Mouse (Mus musculus) neural tube, embryonic 12.5 days (tissue): Measurements from ENCODE around the gene Nav2. TPM values are rescaled to one million over a fixed set of nuclear protein-coding genes. Genes with fewer than 3 reads are reported as not detected.
A peak's percentile ranks its signal among the peaks of the same experiment; 100 is the strongest.

ENCODE experiments used
- ATAC-seq: fragments of 200-750 bp; cut with Nextera tagmentation; 2 replicates; pipeline ENCODE4 v1.8.0; 2017; ENCODE audit warnings: low read depth, mild to moderate bottlenecking, moderate TSS enrichment, moderate library complexity; ENCODE audit not compliant: low FRiP score
- H3K27ac ChIP-seq: fragments of 300-500 bp; sonication (generic); 2 replicates; pipeline ENCODE4 v1.5.1; 2016
- H3K27me3 ChIP-seq: fragments of 300-500 bp; sonication (generic); replicated peaks from 2 replicates; pipeline ENCODE4 v1.6.1; 2016; ENCODE audit warnings: mild to moderate bottlenecking
- H3K36me3 ChIP-seq: fragments of 300-500 bp; sonication (generic); 2 replicates; pipeline ENCODE4 v1.6.1; 2016; ENCODE audit warnings: mild to moderate bottlenecking
- H3K4me1 ChIP-seq: fragments of 300-500 bp; sonication (generic); 2 replicates; pipeline ENCODE4 v1.6.1; 2016
- H3K4me2 ChIP-seq: fragments of 300-500 bp; sonication (generic); replicated peaks from 2 replicates; pipeline ENCODE4 v1.6.1; 2016; ENCODE audit warnings: mild to moderate bottlenecking
- H3K4me3 ChIP-seq: fragments of 300-500 bp; sonication (generic); 2 replicates; pipeline ENCODE4 v1.5.1; 2016
- H3K9ac ChIP-seq: fragments of 300-500 bp; sonication (generic); 2 replicates; pipeline ENCODE4 v1.6.1; 2016; ENCODE audit warnings: mild to moderate bottlenecking
- H3K9me3 ChIP-seq: fragments of 300-500 bp; sonication (generic); 2 replicates; pipeline ENCODE4 v1.6.1; 2016; ENCODE audit warnings: mild to moderate bottlenecking
- WGBS: fragments of 180-500 bp; shearing (Covaris S2); methylation state at CpG from one replicate; pipeline ENCODE4 v1.1.7; 2016; 5-methylcytosine and 5-hydroxymethylcytosine counted together
- polyA plus RNA-seq: library from polyadenylated mRNA; unstranded; fragments of >200 nt; fragmentation: Nextera tagmentation; extraction: Ambion mirVana; gene quantifications from 2 replicates; pipeline ENCODE4 v1.2.1, GENCODE M21; 2016

Nav2 gene
- polyA plus RNA-seq, 1 experiment from 2014 or later = 25.2 TPM

DNA sequence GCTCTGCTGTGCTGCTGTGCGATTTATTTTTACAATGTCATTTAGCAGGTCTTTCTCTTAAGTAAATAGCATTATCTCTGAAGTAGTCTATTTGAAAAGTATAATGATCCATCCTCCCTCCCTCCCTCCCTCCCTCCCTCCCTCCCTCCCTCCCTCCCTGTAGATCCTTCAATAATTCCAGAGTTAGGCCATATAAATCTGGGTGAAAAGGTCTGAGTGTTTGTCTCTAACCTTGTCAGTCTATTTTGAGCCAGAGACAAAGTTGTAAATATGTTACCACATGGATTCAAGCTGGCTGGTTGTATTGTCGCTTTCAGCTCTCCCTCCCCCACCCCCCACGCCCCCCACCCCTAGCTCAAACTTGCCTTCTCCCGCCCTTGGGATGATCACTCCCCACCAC lies 619.4 kb downstream of the Nav2 start:
- no peak overlapping the region for H3K27ac ChIP-seq
- no peaks in the 10 kb centered on the region for H3K36me3 ChIP-seq
- H3K9ac ChIP-seq = no peak overlapping the region
- H3K4me3 ChIP-seq = no peak overlapping the region
- ATAC-seq = no peak
- H3K4me1 ChIP-seq = peaks cover 13% of the 10 kb centered on the region
- WGBS = 8% methylated on average over 4 of the region's 4 CpGs
- no peaks in the 10 kb centered on the region for H3K27me3 ChIP-seq
- no peak overlapping the region for H3K4me2 ChIP-seq
- no peaks in the 10 kb centered on the region for H3K9me3 ChIP-seq

DNA sequence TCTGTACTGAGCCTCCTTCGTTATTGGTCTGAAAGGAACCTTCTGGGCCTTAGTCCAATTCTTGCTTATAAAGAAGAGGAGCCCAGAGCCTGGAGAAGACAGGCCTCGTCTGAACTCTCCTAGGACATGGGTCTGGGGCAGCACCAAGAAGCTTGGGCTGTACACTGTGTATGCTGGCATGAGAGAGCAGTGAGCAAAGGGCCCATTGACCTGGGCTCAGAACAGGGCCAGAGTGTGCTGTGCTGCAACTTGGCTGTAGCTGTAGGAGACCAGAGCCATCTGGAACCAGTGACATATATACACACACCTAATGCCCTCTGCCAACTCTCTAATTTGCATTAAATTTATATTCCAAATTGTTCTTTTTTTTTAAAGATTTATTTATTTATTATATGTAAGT lies 621.0 kb downstream of the Nav2 start:
- no peak overlapping the region for H3K4me2 ChIP-seq
- ATAC-seq = no peak
- no peaks in the 10 kb centered on the region for H3K27me3 ChIP-seq
- H3K9ac ChIP-seq = no peak overlapping the region
- no peaks in the 10 kb centered on the region for H3K9me3 ChIP-seq
- peaks cover 4% of the 10 kb centered on the region; the same call in 1 of the 2 replicates for H3K4me1 ChIP-seq
- H3K4me3 ChIP-seq = no peak overlapping the region
- no peaks in the 10 kb centered on the region for H3K36me3 ChIP-seq
- 84% methylated on average over 2 of the region's 2 CpGs for WGBS
- H3K27ac ChIP-seq = no peak overlapping the region

DNA sequence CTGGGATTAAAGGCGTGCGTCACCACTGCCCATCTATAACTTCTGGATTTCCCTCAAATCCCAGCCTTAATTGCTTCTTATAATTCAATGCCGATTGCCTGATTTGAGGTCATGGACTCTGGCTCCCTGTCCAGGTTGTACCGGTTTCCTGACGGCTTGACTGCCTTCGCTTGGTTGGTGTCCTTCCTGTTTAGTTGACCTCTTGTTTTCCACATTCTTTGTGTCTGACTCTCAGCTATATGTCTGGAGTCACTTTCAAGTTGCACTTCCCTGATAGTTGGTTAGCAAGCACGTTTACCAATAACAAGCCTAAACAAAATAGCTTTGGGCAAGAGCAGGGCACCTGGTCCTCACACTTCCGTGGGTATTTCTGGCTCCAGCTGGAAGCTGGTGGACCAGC lies 625.1 kb downstream of the Nav2 start:
- Histone ChIP-seq H3K4me1 (no peaks in the 10 kb centered on the region), H3K4me3 (no peak overlapping the region), H3K36me3 (no peaks in the 10 kb centered on the region), H3K4me2 (no peak overlapping the region), H3K27me3 (no peaks in the 10 kb centered on the region), H3K9me3 (no peaks in the 10 kb centered on the region), H3K27ac (no peak overlapping the region), H3K9ac (no peak overlapping the region)
- ATAC-seq = no peak
- WGBS = 86% methylated on average over 8 of the region's 8 CpGs

DNA sequence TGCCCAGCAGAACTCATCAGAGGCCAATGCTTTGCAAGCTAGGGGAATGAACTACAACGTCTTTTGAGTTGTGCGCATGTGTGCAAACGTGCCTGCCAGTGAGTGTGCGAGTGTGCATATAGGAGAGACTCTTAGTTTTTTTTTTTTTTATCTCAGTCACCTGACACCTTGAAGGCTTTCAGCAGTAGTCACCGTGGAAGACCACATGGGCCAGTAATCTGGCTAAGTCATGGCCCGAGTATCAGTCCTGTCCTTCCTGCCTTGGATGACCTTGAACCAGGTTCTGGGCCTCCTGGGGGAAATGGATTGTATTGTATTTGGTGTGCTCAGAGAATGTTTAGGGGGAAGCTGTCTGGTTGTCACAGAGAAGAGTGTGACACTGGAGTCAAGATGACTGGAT lies 625.7 kb downstream of the Nav2 start:
- Histone ChIP-seq H3K4me3 (no peak overlapping the region), H3K9me3 (no peaks in the 10 kb centered on the region), H3K27me3 (no peaks in the 10 kb centered on the region), H3K36me3 (no peaks in the 10 kb centered on the region), H3K9ac (no peak overlapping the region), H3K27ac (no peak overlapping the region), H3K4me1 (no peaks in the 10 kb centered on the region), H3K4me2 (no peak overlapping the region)
- no peak for ATAC-seq
- 91% methylated on average over 6 of the region's 6 CpGs for WGBS

DNA sequence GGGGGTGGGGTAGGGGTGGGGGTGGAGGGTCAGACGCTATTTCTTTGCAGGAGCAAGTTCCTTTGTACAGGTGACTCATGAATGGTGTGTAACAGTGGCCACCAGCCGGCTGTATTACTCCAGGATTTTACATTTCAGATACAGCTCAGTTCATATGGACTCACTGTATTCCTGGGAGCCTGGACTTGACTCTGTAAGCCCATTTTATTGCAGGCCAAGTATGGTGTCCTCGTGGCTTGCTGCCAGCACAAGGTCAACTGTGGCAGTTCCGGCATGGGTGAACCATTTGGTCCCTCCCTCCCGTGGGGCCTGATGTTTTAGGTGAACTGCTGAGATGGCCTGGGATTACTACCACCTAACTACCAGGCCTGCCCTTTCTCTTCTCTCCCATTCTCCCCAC lies 629.8 kb downstream of the Nav2 start:
- Histone ChIP-seq H3K27ac (no peak overlapping the region), H3K4me1 (no peaks in the 10 kb centered on the region), H3K9me3 (no peaks in the 10 kb centered on the region), H3K4me2 (no peak overlapping the region), H3K9ac (no peak overlapping the region), H3K4me3 (no peak overlapping the region), H3K27me3 (no peaks in the 10 kb centered on the region), H3K36me3 (no peaks in the 10 kb centered on the region)
- 70% methylated on average over 5 of the region's 5 CpGs for WGBS
- no peak for ATAC-seq

DNA sequence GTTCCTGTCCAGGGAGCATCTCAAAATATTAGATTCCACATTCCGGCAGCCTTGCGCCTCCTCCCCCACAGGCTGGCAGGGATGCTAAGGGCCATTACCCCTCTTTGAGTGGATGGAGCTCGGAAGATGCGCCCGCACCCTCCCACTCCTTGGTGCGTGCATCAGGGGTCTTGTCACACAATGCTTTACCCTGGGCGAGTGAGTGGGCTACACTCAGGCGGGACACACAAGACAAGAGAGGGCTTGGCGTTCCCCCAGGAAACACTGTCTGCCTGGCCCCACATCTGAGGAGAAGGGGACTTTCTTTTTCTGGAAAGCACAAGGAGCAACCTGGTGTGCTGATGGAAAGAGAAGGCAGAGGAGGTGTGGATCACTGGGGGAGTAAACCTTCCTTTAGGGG lies 631.7 kb downstream of the Nav2 start:
- Histone ChIP-seq H3K4me1 (peaks cover 6% of the 10 kb centered on the region), H3K4me3 (no peak overlapping the region), H3K27ac (no peak overlapping the region), H3K27me3 (no peaks in the 10 kb centered on the region), H3K9me3 (no peaks in the 10 kb centered on the region), H3K36me3 (no peaks in the 10 kb centered on the region), H3K9ac (no peak overlapping the region), H3K4me2 (no peak overlapping the region)
- ATAC-seq = 0 out of 2 replicates have a peak, but pooled peaks have one; percentile 44
- 73% methylated on average over 9 of the region's 9 CpGs for WGBS

DNA sequence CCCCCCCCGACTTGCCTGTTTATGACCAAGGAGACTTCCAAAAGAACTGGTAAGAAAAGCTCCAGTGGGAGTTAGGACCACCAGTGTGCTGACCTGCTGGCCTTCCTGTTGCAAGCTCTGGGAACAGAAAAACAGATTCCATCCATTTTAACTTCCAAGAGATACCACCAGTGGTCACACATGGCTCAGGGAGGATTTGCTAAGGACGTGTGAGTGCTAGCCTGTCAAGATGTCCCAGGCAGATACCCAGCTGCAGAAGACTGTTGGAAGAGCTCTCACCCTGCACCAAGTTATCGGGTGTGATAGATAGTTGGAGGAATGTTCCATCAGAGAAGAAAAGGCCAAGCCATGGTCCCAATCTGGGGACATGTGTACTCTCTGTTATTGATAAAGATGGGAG lies 633.6 kb downstream of the Nav2 start:
- H3K27ac ChIP-seq = no peak overlapping the region
- no peak overlapping the region for H3K9ac ChIP-seq
- peaks cover 6% of the 10 kb centered on the region for H3K36me3 ChIP-seq
- no peak for ATAC-seq
- no peak overlapping the region for H3K4me2 ChIP-seq
- H3K9me3 ChIP-seq = no peaks in the 10 kb centered on the region
- 88% methylated on average over 3 of the region's 3 CpGs for WGBS
- no peak overlapping the region for H3K4me3 ChIP-seq
- no peaks in the 10 kb centered on the region for H3K27me3 ChIP-seq
- peaks cover 7% of the 10 kb centered on the region for H3K4me1 ChIP-seq

DNA sequence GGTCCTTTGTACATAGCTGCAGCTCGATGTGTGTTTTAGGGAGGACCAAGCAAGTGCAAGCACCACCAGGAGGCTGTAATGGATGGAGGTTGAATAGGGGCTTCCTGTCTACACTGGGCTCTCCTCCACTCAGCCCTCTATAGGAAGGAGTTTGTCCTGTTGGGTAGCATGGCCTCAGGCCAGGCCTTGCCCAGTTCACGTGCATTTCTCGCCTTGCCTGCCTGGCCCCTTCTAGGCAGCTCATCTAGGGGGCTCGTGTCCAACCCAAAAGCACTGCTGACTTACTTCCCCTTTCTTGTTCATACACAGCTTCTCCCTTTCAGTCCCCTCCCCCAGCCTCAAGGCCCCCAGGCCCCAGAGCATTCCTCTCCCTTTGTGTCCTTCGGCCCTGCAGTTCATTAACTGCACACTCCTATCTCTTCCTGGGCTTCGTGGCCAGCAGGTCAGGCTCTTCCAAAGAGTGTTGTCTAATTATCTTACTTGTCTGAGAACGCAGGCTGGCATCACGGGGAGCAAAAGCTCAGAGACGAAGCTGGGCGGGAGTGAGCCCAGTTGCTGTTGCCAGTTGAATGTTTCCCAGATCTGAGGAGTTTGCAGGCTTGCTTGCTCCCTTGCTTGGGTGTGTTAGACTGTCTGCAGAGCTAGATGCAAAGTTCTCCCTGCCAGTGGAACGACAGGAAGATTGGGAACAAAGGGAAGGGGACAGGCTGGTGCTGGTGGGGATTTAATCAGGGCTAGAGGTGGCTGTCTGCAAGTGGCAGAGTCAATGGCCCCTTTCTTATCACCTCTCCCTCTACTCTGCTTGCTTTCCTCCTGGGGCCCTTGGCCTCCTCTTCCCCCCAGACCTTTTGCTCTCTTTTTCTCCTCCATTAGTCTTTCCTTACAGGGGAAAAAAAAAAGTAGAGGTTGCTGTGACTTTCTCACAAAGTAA lies 636.5 kb downstream of the Nav2 start:
- Histone ChIP-seq H3K9me3 (no peaks in the 10 kb centered on the region), H3K27ac (no peak overlapping the region), H3K36me3 (peaks cover 20% of the 10 kb centered on the region), H3K4me3 (no peak overlapping the region), H3K9ac (no peak overlapping the region), H3K4me1 (peaks cover 7% of the 10 kb centered on the region), H3K4me2 (no peak overlapping the region), H3K27me3 (no peaks in the 10 kb centered on the region)
- WGBS = 27% methylated on average over 11 of the region's 11 CpGs
- ATAC-seq = no peak

DNA sequence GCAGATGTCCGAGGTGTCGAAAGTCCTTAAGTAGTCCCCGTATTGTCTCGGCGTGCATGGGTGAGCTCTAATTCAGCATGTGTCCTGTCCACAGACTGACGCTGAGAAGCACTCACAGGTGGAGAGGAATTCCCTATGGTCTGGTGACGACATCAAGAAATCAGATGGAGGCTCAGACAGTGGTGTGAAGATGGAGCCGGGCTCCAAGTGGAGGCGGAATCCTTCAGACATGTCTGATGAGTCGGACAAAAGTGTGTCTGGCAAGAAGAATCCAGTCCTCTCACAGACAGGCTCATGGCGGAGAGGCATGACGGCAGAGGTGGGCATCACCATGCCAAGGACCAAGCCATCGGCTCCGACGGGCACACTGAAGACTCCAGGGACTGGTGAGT lies 637.2 kb downstream of the Nav2 start:
- 82% methylated on average over 15 of the region's 15 CpGs for WGBS
- Histone ChIP-seq H3K4me3 (no peak overlapping the region), H3K4me1 (peaks cover 7% of the 10 kb centered on the region), H3K27me3 (no peaks in the 10 kb centered on the region), H3K36me3 (peaks cover 20% of the 10 kb centered on the region), H3K4me2 (no peak overlapping the region), H3K9me3 (no peaks in the 10 kb centered on the region), H3K27ac (no peak overlapping the region), H3K9ac (no peak overlapping the region)
- no peak for ATAC-seq

DNA sequence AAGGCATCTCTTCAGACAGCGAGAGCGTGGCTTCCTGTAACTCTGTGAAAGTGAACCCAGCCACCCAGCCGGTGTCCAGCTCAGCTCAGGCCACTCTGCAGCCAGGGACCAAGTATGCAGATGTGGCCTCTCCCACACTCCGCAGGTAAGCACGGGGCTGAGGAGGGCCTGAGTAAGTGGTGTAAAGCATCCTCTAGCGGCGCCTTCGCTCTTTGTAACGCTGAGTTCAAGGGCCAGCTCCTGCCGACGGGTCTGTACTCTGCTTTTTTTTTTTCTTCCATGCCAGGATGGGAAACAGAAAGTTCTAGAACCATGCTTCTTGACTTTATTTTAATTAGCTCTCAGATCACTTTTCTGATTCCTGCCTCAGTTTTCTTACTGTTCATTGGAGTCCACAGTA lies 639.9 kb downstream of the Nav2 start:
- 94% methylated on average over 11 of the region's 11 CpGs for WGBS
- H3K27me3 ChIP-seq = no peaks in the 10 kb centered on the region
- peaks cover 7% of the 10 kb centered on the region for H3K4me1 ChIP-seq
- no peaks in the 10 kb centered on the region for H3K9me3 ChIP-seq
- H3K4me2 ChIP-seq = no peak overlapping the region
- no peak overlapping the region for H3K9ac ChIP-seq
- peaks cover 31% of the 10 kb centered on the region for H3K36me3 ChIP-seq
- no peak overlapping the region for H3K4me3 ChIP-seq
- ATAC-seq = no peak
- no peak overlapping the region for H3K27ac ChIP-seq

DNA sequence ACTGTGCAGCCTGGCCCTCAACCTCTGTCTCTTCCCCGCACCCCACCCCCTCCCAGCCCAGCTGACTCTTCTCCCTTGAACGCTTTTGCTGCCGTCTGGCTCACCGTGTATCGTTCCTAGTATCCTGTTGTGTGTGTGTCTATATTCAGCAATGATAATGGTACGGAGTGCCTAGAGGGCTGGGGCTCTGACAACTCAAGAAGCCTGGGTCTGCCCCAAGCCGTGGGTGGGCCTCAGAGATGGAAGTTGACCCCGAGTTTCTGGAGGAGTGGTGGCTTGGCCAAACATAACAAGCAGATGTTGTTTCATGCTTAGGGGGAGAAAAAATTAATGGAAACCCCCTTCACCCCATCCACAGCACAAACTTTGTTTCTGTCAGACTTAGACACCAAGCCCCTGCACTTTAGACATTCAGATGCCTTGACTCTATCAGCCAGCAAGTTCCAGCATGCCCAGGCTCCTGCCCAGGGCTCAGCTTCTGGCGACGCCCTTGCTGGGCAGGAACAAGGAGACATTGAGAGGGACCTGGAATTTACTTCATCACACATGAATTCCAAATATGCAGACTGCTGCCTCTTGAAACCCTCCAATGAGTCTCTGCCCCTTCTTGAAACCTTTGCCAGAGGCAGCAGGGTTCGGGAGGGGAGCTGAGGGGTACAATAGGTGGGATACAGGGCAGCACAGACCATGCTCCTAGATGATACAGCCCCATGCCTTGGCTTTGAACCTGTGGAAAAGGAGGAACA lies 644.9 kb downstream of the Nav2 start:
- no peak overlapping the region for H3K9ac ChIP-seq
- H3K4me1 ChIP-seq = no peaks in the 10 kb centered on the region
- H3K27me3 ChIP-seq = no peaks in the 10 kb centered on the region
- H3K36me3 ChIP-seq = peaks cover 21% of the 10 kb centered on the region; the same call in 1 of the 2 replicates
- no peak overlapping the region for H3K27ac ChIP-seq
- 64% methylated on average over 11 of the region's 11 CpGs for WGBS
- no peak overlapping the region for H3K4me2 ChIP-seq
- ATAC-seq = no peak
- no peaks in the 10 kb centered on the region for H3K9me3 ChIP-seq
- H3K4me3 ChIP-seq = no peak overlapping the region

DNA sequence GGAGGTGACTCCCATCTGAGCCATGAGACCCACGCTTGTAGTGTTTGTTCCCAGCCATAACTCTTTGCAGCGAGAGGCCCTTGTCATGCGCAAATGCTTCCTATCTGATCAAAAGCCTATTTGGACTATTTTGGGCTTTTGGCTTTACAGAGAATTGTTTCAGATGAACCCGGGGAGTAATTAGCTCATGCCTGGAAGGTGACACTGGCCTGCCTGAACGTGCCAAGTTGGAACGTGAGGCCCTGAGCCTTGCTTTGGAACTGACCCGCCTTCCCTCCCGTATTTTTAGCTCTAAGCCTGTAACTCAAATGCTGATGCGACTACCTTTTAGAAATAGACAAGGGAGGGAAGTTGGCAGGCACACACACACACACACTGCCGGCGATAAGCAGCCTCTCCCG lies 649.7 kb downstream of the Nav2 start:
- Histone ChIP-seq H3K36me3 (peaks cover 22% of the 10 kb centered on the region; the same call in 1 of the 2 replicates), H3K9me3 (no peaks in the 10 kb centered on the region)
- no peak for ATAC-seq

More for the DNA sequence above, 649.7 kb downstream of the Nav2 start:
- Histone ChIP-seq H3K4me2 (no peak overlapping the region), H3K9ac (no peak overlapping the region), H3K27me3 (no peaks in the 10 kb centered on the region), H3K27ac (no peak overlapping the region), H3K4me1 (no peaks in the 10 kb centered on the region), H3K4me3 (no peak overlapping the region)
- WGBS = 93% methylated on average over 12 of the region's 12 CpGs
